ENCODE assay signal across 22 mouse cellular contexts in genomic region chr17:64772611-64773010, GRCm38 (mm10).
"Had no signal": no experiment of that assay in that cellular context is flagged by ENCODE, and none has a peak within 500 bp of the region (broad histone marks: within the 10 kb centered on the region; RNA-seq: fewer than 3 reads in every experiment).

No protein-coding gene starts in this region.

- H3K4me1 ChIP-seq: heart, embryonic 13.5 days; heart, embryonic 15.5 days; intestine, embryonic 15.5 days; kidney, embryonic 15.5 days; limb, embryonic 10.5 days; limb, embryonic 12.5 days; liver, embryonic 13.5 days; liver, embryonic 15.5 days had no signal

- H3K27me3 ChIP-seq: heart, embryonic 13.5 days; heart, embryonic 15.5 days; hindbrain, embryonic 12.5 days; intestine, embryonic 15.5 days; kidney, embryonic 15.5 days; limb, embryonic 12.5 days; liver, embryonic 13.5 days; liver, embryonic 15.5 days had no signal

- H3K4me3 ChIP-seq: heart, embryonic 13.5 days; heart, embryonic 15.5 days; hindbrain, embryonic 10.5 days; hindbrain, embryonic 12.5 days; intestine, embryonic 15.5 days; kidney, embryonic 15.5 days; layer of hippocampus, adult 2 months; left cerebral cortex, adult 2 months; limb, embryonic 10.5 days; limb, embryonic 12.5 days; liver, embryonic 13.5 days; liver, embryonic 15.5 days had no signal

- H3K36me3 ChIP-seq: heart, embryonic 13.5 days; heart, embryonic 15.5 days; hindbrain, embryonic 10.5 days; hindbrain, embryonic 12.5 days; intestine, embryonic 15.5 days; kidney, embryonic 15.5 days; limb, embryonic 10.5 days; limb, embryonic 12.5 days; liver, embryonic 13.5 days; liver, embryonic 15.5 days had no signal

- H3K27ac ChIP-seq: heart, embryonic 13.5 days; heart, embryonic 15.5 days; hindbrain, embryonic 10.5 days; hindbrain, embryonic 12.5 days; hindbrain, embryonic 14.5 days; intestine, embryonic 15.5 days; kidney, embryonic 15.5 days; kidney, postnatal 0 days; layer of hippocampus, adult 2 months; limb, embryonic 10.5 days; limb, embryonic 12.5 days; liver, embryonic 13.5 days; liver, embryonic 15.5 days had no signal

- DNase-seq: gastrocnemius, postnatal 25 days; heart, postnatal 10 days; heart, postnatal 4 days; kidney, adult 18-20 months; kidney, adult 9 months; kidney, postnatal 14 days; kidney, postnatal 4 days; liver; liver, embryonic 13.5 days had no signal
